Mouse (Mus musculus) kidney, embryonic 16.5 days (tissue): ENCODE measurements around the gene Fen1. TPM values are rescaled to one million over a fixed set of nuclear protein-coding genes. Genes with fewer than 3 reads are reported as not detected.

Experiments
- ATAC-seq: fragments of 200-750 bp; cut with Nextera tagmentation; 2 replicates; pipeline ENCODE4 v1.8.0; 2017; ENCODE audit warnings: moderate TSS enrichment; ENCODE audit not compliant: low FRiP score, low TSS enrichment
- H3K27ac ChIP-seq: fragments of 300-500 bp; sonication (generic); 2 replicates; pipeline ENCODE4 v1.5.1; 2014; ENCODE audit warnings: low read length
- H3K27me3 ChIP-seq: fragments of 300-500 bp; sonication (generic); 2 replicates; pipeline ENCODE4 v1.6.1; 2014; ENCODE audit warnings: low read length, control low read depth, mixed read lengths; ENCODE audit not compliant: insufficient read depth
- H3K36me3 ChIP-seq: fragments of 300-500 bp; sonication (generic); 2 replicates; pipeline ENCODE4 v1.6.1; 2014; ENCODE audit warnings: low read length, control low read depth, mixed read lengths; ENCODE audit not compliant: insufficient read depth
- H3K4me1 ChIP-seq: fragments of 300-500 bp; sonication (generic); 2 replicates; pipeline ENCODE4 v1.6.1; 2014; ENCODE audit warnings: low read length, control low read depth, mixed read lengths; ENCODE audit not compliant: insufficient read depth
- H3K4me2 ChIP-seq: fragments of 300-500 bp; sonication (generic); replicated peaks from 2 replicates; pipeline ENCODE4 v1.6.1; 2014; ENCODE audit warnings: low read depth, low read length
- H3K4me3 ChIP-seq: fragments of 300-500 bp; sonication (generic); 2 replicates; pipeline ENCODE4 v1.5.1; 2014; ENCODE audit warnings: mild to moderate bottlenecking, low read length
- H3K9ac ChIP-seq: fragments of 300-500 bp; sonication (generic); replicated peaks from 2 replicates; pipeline ENCODE4 v1.6.1; 2014; ENCODE audit warnings: low read length
- H3K9me3 ChIP-seq: fragments of 300-500 bp; sonication (generic); 2 replicates; pipeline ENCODE4 v1.6.1; 2016; ENCODE audit warnings: low read length, control low read depth
- WGBS: fragments of 180-500 bp; shearing (Covaris S2); extraction: QIAGEN DNeasy Blood & Tissue Kit; methylation state at CpG from one replicate; pipeline ENCODE4 v1.1.7; 2014; 5-methylcytosine and 5-hydroxymethylcytosine counted together
- polyA plus RNA-seq: library from polyadenylated mRNA; unstranded; fragments of >200 nt; fragmentation: Nextera tagmentation; extraction: Ambion mirVana; gene quantifications from 2 replicates; pipeline ENCODE4 v1.2.1, GENCODE M21; 2015

Fen1 gene
- 103 and 107 TPM in 2 replicates for polyA plus RNA-seq

DNA sequence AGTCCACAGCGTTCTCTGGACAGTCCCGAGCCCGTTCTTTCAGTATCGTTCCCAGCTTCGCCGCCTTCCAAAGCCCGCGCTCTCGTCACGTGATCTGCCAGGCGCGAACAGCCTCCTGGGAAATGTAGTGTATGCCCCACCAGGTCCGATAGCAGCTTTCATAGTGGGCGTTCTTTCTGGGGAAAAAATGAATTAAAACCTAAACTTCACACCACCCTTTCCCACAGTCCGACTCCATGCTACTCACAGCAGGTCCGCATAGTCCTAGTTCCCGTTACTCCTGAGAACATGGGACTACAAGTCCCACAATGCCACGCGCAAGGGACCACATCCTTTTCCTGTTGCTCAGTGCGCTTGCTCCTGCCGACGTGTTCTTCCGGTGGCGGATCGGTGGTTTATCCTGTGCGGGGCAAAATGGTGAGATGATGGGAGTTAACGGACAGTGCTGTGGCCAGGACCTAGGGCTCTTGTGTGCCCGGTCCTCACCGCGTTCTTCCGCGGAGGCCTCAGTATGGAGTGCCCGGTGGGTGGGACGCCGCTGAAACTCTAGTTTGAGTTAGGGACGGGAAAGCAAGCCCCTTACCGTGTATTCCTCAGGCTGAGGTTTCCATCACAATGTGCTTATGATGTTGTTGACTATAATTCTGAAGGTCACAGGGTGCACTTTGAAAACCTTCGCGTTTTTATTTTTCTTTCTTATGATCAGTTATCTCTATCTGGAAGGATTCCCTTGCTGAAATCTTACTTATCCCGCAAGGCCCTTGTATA, at the start of gene Fen1, which contains the start of gene Tmem258:
Gene Fen1 (minus strand): TSS at position 322 of the 768 bp plus-strand sequence.
Gene Tmem258 (plus strand): TSS at position 167 of the 768 bp plus-strand sequence.
- peak within 1 kb of the TSS; percentile 88 for H3K27ac ChIP-seq
- peaks cover 53% of the 10 kb centered on the region for H3K36me3 ChIP-seq
- H3K27me3 ChIP-seq = no peaks in the 10 kb centered on the region

GRCm38 (mm10) chr19:10248128-10248527, 44.2 kb upstream of the Fen1 start:
- no peaks in the 10 kb centered on the region for H3K27me3 ChIP-seq
- no peaks in the 10 kb centered on the region for H3K9me3 ChIP-seq
- H3K36me3 ChIP-seq = no peaks in the 10 kb centered on the region
- H3K4me1 ChIP-seq = peaks cover 21% of the 10 kb centered on the region
- WGBS = 10% methylated on average over 20 of the region's 20 CpGs
- H3K4me2 ChIP-seq = 0 out of 2 replicates have a peak overlapping the region, but pooled peaks have one; percentile 29
- H3K4me3 ChIP-seq = no peak overlapping the region
- peak; percentile 91 for ATAC-seq
- H3K9ac ChIP-seq = peak overlapping the region; percentile 45; the same call in 1 of the 2 replicates
- no peak overlapping the region for H3K27ac ChIP-seq

More for the DNA sequence above, at the start of gene Fen1, which contains the start of gene Tmem258:
- under 1% methylated on average over 40 of the region's 40 CpGs for WGBS
- peak; percentile 91 for ATAC-seq
- H3K4me1 ChIP-seq = peaks cover 15% of the 10 kb centered on the region
- H3K9me3 ChIP-seq = no peaks in the 10 kb centered on the region
- peak within 1 kb of the TSS; percentile 58 for H3K4me2 ChIP-seq
- H3K4me3 ChIP-seq = peak within 1 kb of the TSS; percentile 96
- H3K9ac ChIP-seq = peak within 1 kb of the TSS; percentile 84

GRCm38 (mm10) chr19:10247165-10247564, 43.2 kb upstream of the Fen1 start:
- H3K27me3 ChIP-seq = no peaks in the 10 kb centered on the region
- WGBS = 21% methylated on average over 6 of the region's 6 CpGs
- ATAC-seq = no peak
- H3K9ac ChIP-seq = no peak overlapping the region; the same call in 1 of the 2 replicates
- peaks cover 21% of the 10 kb centered on the region for H3K4me1 ChIP-seq
- no peaks in the 10 kb centered on the region for H3K36me3 ChIP-seq
- no peak overlapping the region for H3K4me3 ChIP-seq
- no peaks in the 10 kb centered on the region for H3K9me3 ChIP-seq
- H3K4me2 ChIP-seq = no peak overlapping the region
- no peak overlapping the region for H3K27ac ChIP-seq

- no peaks in the 10 kb centered on the region for H3K9me3 ChIP-seq
Measured at GRCm38 (mm10) chr19:10244183-10244582, 40.2 kb upstream of the Fen1 start.

DNA sequence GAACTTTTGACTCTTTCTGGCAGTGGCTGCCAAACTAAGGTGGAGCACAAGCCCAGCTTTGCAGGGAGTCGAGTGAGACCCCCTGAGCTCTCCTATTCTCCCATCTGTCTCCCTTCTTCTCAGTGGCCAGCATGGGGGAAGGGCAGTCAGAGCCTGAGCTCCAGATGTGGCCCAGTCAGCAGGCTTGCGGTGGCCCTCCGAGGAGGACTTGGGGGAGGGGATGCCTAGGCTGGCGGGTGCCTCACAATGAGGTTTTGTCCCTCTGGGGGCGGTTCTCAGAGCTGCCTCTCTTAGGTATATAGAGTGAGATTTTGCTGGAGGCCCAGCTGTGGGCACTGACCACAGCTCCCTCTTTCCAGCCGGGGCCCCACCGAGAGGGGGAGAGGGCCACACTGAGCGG, 38.9 kb upstream of the Fen1 start:
- no peak overlapping the region for H3K4me2 ChIP-seq
- no peak overlapping the region for H3K4me3 ChIP-seq
- no peak overlapping the region for H3K27ac ChIP-seq
- peaks cover 19% of the 10 kb centered on the region for H3K4me1 ChIP-seq
- ATAC-seq = no peak
- no peak overlapping the region for H3K9ac ChIP-seq
- H3K36me3 ChIP-seq = no peaks in the 10 kb centered on the region
- WGBS = 10% methylated on average over 8 of the region's 8 CpGs
- no peaks in the 10 kb centered on the region for H3K9me3 ChIP-seq
- H3K27me3 ChIP-seq = no peaks in the 10 kb centered on the region

More at GRCm38 (mm10) chr19:10244183-10244582, 40.2 kb upstream of the Fen1 start:
- H3K9ac ChIP-seq = no peak overlapping the region
- no peak overlapping the region for H3K4me2 ChIP-seq
- no peak overlapping the region for H3K4me3 ChIP-seq
- no peak for ATAC-seq
- H3K36me3 ChIP-seq = no peaks in the 10 kb centered on the region
- H3K4me1 ChIP-seq = peaks cover 29% of the 10 kb centered on the region
- no peaks in the 10 kb centered on the region for H3K27me3 ChIP-seq
- H3K27ac ChIP-seq = no peak overlapping the region
- 35% methylated on average over 3 of the region's 3 CpGs for WGBS

DNA sequence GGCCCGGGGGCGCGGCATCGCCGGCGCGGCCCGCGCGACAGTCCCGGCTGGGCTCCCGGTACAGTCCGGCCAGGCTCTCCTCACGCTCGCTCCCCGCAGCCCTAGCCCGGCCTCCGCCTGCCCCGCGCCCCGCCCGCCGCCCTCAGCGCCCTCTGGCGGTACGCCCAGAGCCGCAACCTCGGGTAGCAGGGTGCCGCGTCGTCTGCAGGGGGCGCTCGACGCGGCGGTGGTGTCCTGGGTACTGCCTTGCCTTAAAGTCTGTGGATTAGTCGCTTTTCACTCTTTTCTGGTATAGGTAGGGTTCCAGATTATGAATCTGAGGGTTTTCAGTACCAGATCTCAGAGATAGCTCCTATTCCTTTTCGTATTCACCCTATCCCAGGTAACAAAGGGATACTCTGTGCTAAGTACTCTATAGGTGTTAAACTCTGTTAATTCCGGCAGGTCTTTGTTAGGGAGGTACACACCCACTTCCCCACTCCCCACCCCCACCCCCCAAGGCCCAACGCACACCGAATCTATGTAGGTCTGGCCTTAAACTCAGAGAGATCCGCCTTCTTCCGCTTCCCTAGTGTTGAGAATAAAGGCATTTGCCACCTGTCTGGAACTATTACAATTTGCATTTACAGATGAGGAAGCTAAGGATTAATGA, 36.8 kb upstream of the Fen1 start, which contains the start of gene Myrf:
Gene Myrf (minus strand): TSS at position 95 of the 652 bp plus-strand sequence.
- H3K36me3 ChIP-seq = no peaks in the 10 kb centered on the region
- H3K27ac ChIP-seq = no peak within 1 kb of the TSS
- ATAC-seq = peak; percentile 85
- H3K4me1 ChIP-seq = peaks cover 14% of the 10 kb centered on the region
- 10% methylated on average over 31 of the region's 43 CpGs for WGBS
- no peaks in the 10 kb centered on the region for H3K9me3 ChIP-seq
- H3K27me3 ChIP-seq = no peaks in the 10 kb centered on the region
- H3K9ac ChIP-seq = peak within 1 kb of the TSS; percentile 57
- H3K4me2 ChIP-seq = peak within 1 kb of the TSS; percentile 61
- peak within 1 kb of the TSS; percentile 52 for H3K4me3 ChIP-seq

- Histone ChIP-seq H3K27ac (no peak overlapping the region), H3K27me3 (no peaks in the 10 kb centered on the region), H3K4me1 (peaks cover 18% of the 10 kb centered on the region), H3K4me3 (peak overlapping the region; percentile 52), H3K4me2 (peak overlapping the region; percentile 61), H3K36me3 (no peaks in the 10 kb centered on the region), H3K9ac (peak overlapping the region; percentile 57), H3K9me3 (no peaks in the 10 kb centered on the region)
- WGBS = 4% methylated on average over 26 of the region's 26 CpGs
- ATAC-seq = peak; percentile 50; the same call in 1 of the 2 replicates
Measured at GRCm38 (mm10) chr19:10239975-10240653, 36.1 kb upstream of the Fen1 start.

- 56% methylated on average over 2 of the region's 2 CpGs for WGBS
- Histone ChIP-seq H3K4me3 (no peak overlapping the region), H3K27ac (no peak overlapping the region), H3K4me1 (peaks cover 18% of the 10 kb centered on the region), H3K9ac (no peak overlapping the region), H3K36me3 (no peaks in the 10 kb centered on the region), H3K27me3 (no peaks in the 10 kb centered on the region), H3K4me2 (peak overlapping the region; percentile 61), H3K9me3 (no peaks in the 10 kb centered on the region)
- ATAC-seq = no peak
Measured at GRCm38 (mm10) chr19:10239419-10239818, 35.5 kb upstream of the Fen1 start.

- Histone ChIP-seq H3K4me1 (peaks cover 18% of the 10 kb centered on the region), H3K36me3 (no peaks in the 10 kb centered on the region), H3K27ac (no peak overlapping the region), H3K9me3 (no peaks in the 10 kb centered on the region), H3K4me3 (no peak overlapping the region), H3K27me3 (no peaks in the 10 kb centered on the region), H3K9ac (no peak overlapping the region), H3K4me2 (no peak overlapping the region)
- 70% methylated on average over 3 of the region's 3 CpGs for WGBS
- no peak for ATAC-seq
Measured at GRCm38 (mm10) chr19:10238477-10238876, 34.5 kb upstream of the Fen1 start.
